Mouse (Mus musculus) erythroblast, embryonic 14.5 days (primary cell): ENCODE data around the gene Osm.

Experiments used
- GATA1 ChIP-seq: IDR thresholded peaks from 2 replicates; pipeline ENCODE4 v1.6.1; 2012; ENCODE audit warnings: low read length, inconsistent platforms, mixed read lengths
- TAL1 ChIP-seq: IDR thresholded peaks from 3 replicates; pipeline ENCODE4 v1.6.1; 2012; ENCODE audit warnings: low read length, inconsistent platforms, mixed read lengths

- no peak for TF ChIP-seq TAL1
- TF ChIP-seq GATA1: no peak
Measured at GRCm38 (mm10) chr11:4289280-4289679, 53.1 kb downstream of the Osm start.
